In the genomic region with DNA sequence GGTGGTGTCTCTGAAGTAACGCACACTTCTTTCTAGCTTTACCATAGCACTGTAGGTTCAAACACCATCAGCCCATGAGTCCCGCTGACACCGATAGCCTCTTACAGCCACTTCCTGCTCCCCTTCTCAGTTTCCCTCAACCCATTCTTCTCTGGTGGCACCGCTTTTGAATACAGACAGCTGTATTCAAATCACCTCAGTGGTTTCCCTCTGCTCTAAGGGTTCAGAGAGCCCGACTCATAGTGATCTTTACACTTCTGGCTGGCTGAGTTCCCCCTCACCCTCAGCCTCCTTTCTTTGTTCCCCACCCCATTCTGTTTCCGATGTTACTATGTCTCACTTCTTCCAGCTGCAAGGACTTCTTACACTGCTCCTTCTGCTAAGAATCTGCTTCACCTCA, we compare ENCODE assay signal across 22 mouse cellular contexts. TPM values are rescaled to one million over a fixed set of nuclear protein-coding genes. Genes with fewer than 3 reads are reported as not detected.
A peak's percentile ranks its signal among the peaks of the same experiment; 100 is the strongest.
DNase-seq lines count a peak whose midpoint lies in the region; ATAC-seq and TF ChIP-seq lines count a peak whose summit lies in the region.
"Had no signal": no experiment of that assay in that cellular context is flagged by ENCODE, and none has a peak within 500 bp of the region (broad histone marks: within the 10 kb centered on the region; RNA-seq: fewer than 3 reads in every experiment).

No protein-coding gene starts in this region.

- H3K79me2 ChIP-seq in CH12.LX (replicated peaks; ENCODE audit: control insufficient read depth, extremely low read depth, insufficient read depth, poor library complexity, severe bottlenecking): no peaks in the 10 kb centered on the region

- peak; percentile 29 for TF ChIP-seq RAD21 in CH12.LX (IDR thresholded peaks at IDR 0.05; ENCODE audit: low read depth, low read length)

- TF ChIP-seq POLR2A in CH12.LX (IDR thresholded peaks at IDR 0.05; ENCODE audit: low read depth, low read length): peak; percentile 67

- no peak for TF ChIP-seq CTCF in CH12.LX (conservative IDR thresholded peaks at IDR 0.05 in 1 of 2, IDR thresholded peaks at IDR 0.05 in 1 of 2; ENCODE audit: low read depth in 2 of 2, low read length in 2 of 2)

- no peak overlapping the region for H3K4me2 ChIP-seq in embryonic facial prominence, embryonic 14.5 days (ENCODE audit: low read depth, low read length)
- H3K4me2 ChIP-seq in CH12.LX (ENCODE audit: insufficient read depth, low read depth, poor library complexity, severe bottlenecking): peak overlapping the region; percentile 85
- no peak overlapping the region for H3K4me2 ChIP-seq in hindbrain, embryonic 14.5 days (replicated peaks)
- H3K4me2 ChIP-seq: embryonic facial prominence, embryonic 13.5 days; forebrain, embryonic 13.5 days; forebrain, embryonic 15.5 days had no signal

- no peaks in the 10 kb centered on the region for H3K9me3 ChIP-seq in embryonic facial prominence, embryonic 14.5 days (ENCODE audit: control insufficient read depth, low read length)
- no peaks in the 10 kb centered on the region for H3K9me3 ChIP-seq in embryonic facial prominence, embryonic 10.5 days
- no peaks in the 10 kb centered on the region for H3K9me3 ChIP-seq in CH12.LX (replicated peaks; ENCODE audit: low read length)
- H3K9me3 ChIP-seq in hindbrain, embryonic 14.5 days (ENCODE audit: control insufficient read depth, low read length): no peaks in the 10 kb centered on the region
- H3K9me3 ChIP-seq: embryonic facial prominence, embryonic 13.5 days; forebrain, embryonic 13.5 days; forebrain, embryonic 15.5 days had no signal

- no peaks in the 10 kb centered on the region for H3K36me3 ChIP-seq in embryonic facial prominence, embryonic 14.5 days (ENCODE audit: control insufficient read depth, insufficient read depth, low read length)
- H3K36me3 ChIP-seq in embryonic facial prominence, embryonic 10.5 days (replicated peaks): no peaks in the 10 kb centered on the region
- H3K36me3 ChIP-seq in CH12.LX (replicated peaks in 1 of 2; ENCODE audit: control insufficient read depth in 1 of 2, insufficient read depth in 1 of 2, low read length in 1 of 2): no peaks in the 10 kb centered on the region
- no peaks in the 10 kb centered on the region for H3K36me3 ChIP-seq in splenic B cell, adult 2 months (ENCODE audit: control insufficient read depth, insufficient read depth, low read length, poor library complexity, severe bottlenecking)
- H3K36me3 ChIP-seq in hindbrain, embryonic 14.5 days (replicated peaks; ENCODE audit: control insufficient read depth, insufficient read depth): no peaks in the 10 kb centered on the region
- H3K36me3 ChIP-seq: embryonic facial prominence, embryonic 13.5 days; forebrain, embryonic 15.5 days had no signal

- peak; percentile 97 for TF ChIP-seq EP300 in CH12.LX (IDR thresholded peaks at IDR 0.05; ENCODE audit: low read length)

- H3K27me3 ChIP-seq in embryonic facial prominence, embryonic 14.5 days (replicated peaks; ENCODE audit: control insufficient read depth, insufficient read depth, low read length): no peaks in the 10 kb centered on the region
- H3K27me3 ChIP-seq in embryonic facial prominence, embryonic 10.5 days (replicated peaks; ENCODE audit: low read depth, poor library complexity, severe bottlenecking): no peaks in the 10 kb centered on the region
- no peaks in the 10 kb centered on the region for H3K27me3 ChIP-seq in CH12.LX (replicated peaks)
- no peaks in the 10 kb centered on the region for H3K27me3 ChIP-seq in splenic B cell, adult 2 months (ENCODE audit: control insufficient read depth, insufficient read depth, low read length, poor library complexity, severe bottlenecking)
- H3K27me3 ChIP-seq in hindbrain, embryonic 14.5 days (ENCODE audit: control insufficient read depth, insufficient read depth, low read length): no peaks in the 10 kb centered on the region
- H3K27me3 ChIP-seq: embryonic facial prominence, embryonic 13.5 days; forebrain, embryonic 13.5 days; forebrain, embryonic 15.5 days had no signal

- no peak overlapping the region for H3K4me3 ChIP-seq in embryonic facial prominence, embryonic 14.5 days (ENCODE audit: low read depth, low read length)
- no peak overlapping the region for H3K4me3 ChIP-seq in embryonic facial prominence, embryonic 10.5 days
- peak overlapping the region; percentile 19 to 39 (median 23) for H3K4me3 ChIP-seq in CH12.LX (replicated peaks in 1 of 3; ENCODE audit: low read depth in 2 of 3, low read length in 2 of 3, poor library complexity in 1 of 3)
- no peak overlapping the region for H3K4me3 ChIP-seq in hindbrain, embryonic 14.5 days (replicated peaks; ENCODE audit: low read length)
- H3K4me3 ChIP-seq: embryonic facial prominence, embryonic 13.5 days; forebrain, embryonic 13.5 days; forebrain, embryonic 15.5 days had no signal

- in situ Hi-C loops in CH12.LX (cut with MboI; ENCODE audit: low pct_ligation_motif_present, low pct_unique_long_range_greater_than_20kb, low sequenced_read_pairs): no loop called here

- no peak overlapping the region for H3K9ac ChIP-seq in embryonic facial prominence, embryonic 14.5 days (ENCODE audit: low read depth, low read length)
- 0 out of 2 replicates have a peak overlapping the region, but pooled peaks have one; percentile 37 for H3K9ac ChIP-seq in CH12.LX (ENCODE audit: insufficient read depth, low read depth)
- H3K9ac ChIP-seq in hindbrain, embryonic 14.5 days: no peak overlapping the region
- H3K9ac ChIP-seq: embryonic facial prominence, embryonic 13.5 days; forebrain, embryonic 13.5 days; forebrain, embryonic 15.5 days; forebrain, postnatal 0 days had no signal

- ATAC-seq in embryonic facial prominence, embryonic 14.5 days (ENCODE audit: low read depth): peak; percentile 44; the same call in 1 of the 2 replicates
- no peak for ATAC-seq in hindbrain, embryonic 14.5 days (ENCODE audit: low FRiP score)
- ATAC-seq: CD4-positive, CD25-positive, alpha-beta regulatory T cell, adult 4 months; forebrain, embryonic 13.5 days; forebrain, embryonic 15.5 days; forebrain, postnatal 0 days had no signal

- dilution Hi-C loops in CH12.LX (cut with MboI; ENCODE audit: extremely low pct_ligation_motif_present, extremely low pct_unique_long_range_greater_than_20kb, low sequenced_read_pairs): no loop called here

- no peak for DNase-seq in embryonic facial prominence, embryonic 14.5 days (ENCODE audit: low spot score)
- no peak for DNase-seq in embryonic facial prominence, embryonic 10.5 days (ENCODE audit: low spot score)
- DNase-seq in A20 (ENCODE audit: low read depth, low spot score) (peak; percentile 87), CH12.LX (ENCODE audit: extremely low read depth) (peak; percentile 96)
- peak; percentile 5 for DNase-seq in splenic B cell, adult 2 months (ENCODE audit: low read depth, low spot score)
- DNase-seq in hindbrain, embryonic 14.5 days (ENCODE audit: low spot score): no peak
- DNase-seq in yolk sac, embryonic 10.5 days (ENCODE audit: low spot score): no peak
- DNase-seq: adrenal gland, adult 2 months; adrenal gland, postnatal 10 days; adrenal gland, postnatal 25 days; cerebellum, adult 11 months; cerebellum, adult 18-20 months; cerebellum, adult 8-10 months; cerebellum, adult 9-11 months; cerebellum, postnatal 25 days; forebrain, postnatal 0 days had no signal

- no peak overlapping the region for H3K27ac ChIP-seq in embryonic facial prominence, embryonic 14.5 days (replicated peaks; ENCODE audit: low read depth, low read length)
- no peak overlapping the region for H3K27ac ChIP-seq in embryonic facial prominence, embryonic 10.5 days (replicated peaks)
- peak overlapping the region; percentile 60; the same call in 1 of the 2 replicates for H3K27ac ChIP-seq in CH12.LX (ENCODE audit: insufficient read depth, low read depth)
- no peak overlapping the region for H3K27ac ChIP-seq in hindbrain, embryonic 14.5 days
- H3K27ac ChIP-seq: embryonic facial prominence, embryonic 13.5 days; forebrain, embryonic 13.5 days; forebrain, embryonic 15.5 days had no signal

- 68% methylated on average over 6 of the region's 6 CpGs for WGBS in embryonic facial prominence, embryonic 14.5 days
- WGBS in embryonic facial prominence, embryonic 10.5 days: 71% methylated on average over 6 of the region's 6 CpGs
- 51% methylated on average over 6 of the region's 6 CpGs for WGBS in hindbrain, embryonic 14.5 days

- no peaks in the 10 kb centered on the region for H3K4me1 ChIP-seq in embryonic facial prominence, embryonic 14.5 days (ENCODE audit: control insufficient read depth, insufficient read depth, low read length)
- H3K4me1 ChIP-seq in embryonic facial prominence, embryonic 10.5 days: no peaks in the 10 kb centered on the region
- peaks cover 11 to 28% of the 10 kb centered on the region in 2 experiments for H3K4me1 ChIP-seq in CH12.LX (ENCODE audit: control insufficient read depth in 1 of 2, insufficient read depth in 2 of 2)
- H3K4me1 ChIP-seq in hindbrain, embryonic 14.5 days (replicated peaks; ENCODE audit: control insufficient read depth, insufficient read depth, low read length): no peaks in the 10 kb centered on the region
- H3K4me1 ChIP-seq: embryonic facial prominence, embryonic 13.5 days; forebrain, embryonic 13.5 days; forebrain, embryonic 15.5 days had no signal

TF ChIP-seq in CH12.LX, 34 proteins besides CTCF, POLR2A, EP300 and RAD21 (continues in another document):
- TF ChIP-seq TCF12 (IDR thresholded peaks at IDR 0.05; ENCODE audit: low read depth, low read length) (peak; percentile 96), NELFE (IDR thresholded peaks at IDR 0.05; ENCODE audit: low read depth, low read length) (no peak), ZMIZ1 (IDR thresholded peaks at IDR 0.05; ENCODE audit: low read depth, low read length) (no peak), MYC (IDR thresholded peaks at IDR 0.05; ENCODE audit: low read depth, low read length) (peak; percentile 73), UBTF (IDR thresholded peaks at IDR 0.05; ENCODE audit: low read depth, low read length) (no peak), ELF1 (IDR thresholded peaks at IDR 0.05; ENCODE audit: low read depth, low read length) (peak; percentile 94), MEF2A (IDR thresholded peaks at IDR 0.05; ENCODE audit: borderline replicate concordance, low read depth, low read length) (peak; percentile 90), MAZ (IDR thresholded peaks at IDR 0.05; ENCODE audit: low read depth, low read length) (peak; percentile 95), SIN3A (IDR thresholded peaks at IDR 0.05; ENCODE audit: low read length) (peak; percentile 92; the same call in 1 of the 2 replicates), ZKSCAN1 (IDR thresholded peaks at IDR 0.05; ENCODE audit: borderline replicate concordance, low read depth, low read length) (no peak), MAFK (IDR thresholded peaks at IDR 0.05; ENCODE audit: insufficient replicate concordance, low read length) (peak; percentile 77; the same call in 1 of the 2 replicates)

RNA-seq across cellular contexts. Expression of a gene that starts 21.1 kb away (rescaled TPM):
- polyA plus RNA-seq in embryonic facial prominence, embryonic 14.5 days (2014; fragmentation: Nextera tagmentation; extraction: Ambion mirVana): 0.35 and 0.81 TPM in 2 replicates
- polyA plus RNA-seq in embryonic facial prominence, embryonic 10.5 days (2016; fragmentation: Nextera tagmentation; extraction: Ambion mirVana): 0.18 and 0.26 TPM in 2 replicates
- 0.34 and 0.59 TPM in 2 replicates for total RNA-seq in CH12.LX (2012; rRNA removed)
- total RNA-seq in CH12.LX (2014; rRNA removed): 0.19 and 0.35 TPM in 2 replicates
- 0.55 and 0.63 TPM in 2 replicates for polyA plus RNA-seq in CH12.LX (2012; ENCODE audit: insufficient read length, low read depth)
- polyA plus RNA-seq in hindbrain, embryonic 14.5 days (2014; fragmentation: Nextera tagmentation; extraction: Ambion mirVana): 0.07 and 0.08 TPM in 2 replicates
- total RNA-seq: adrenal gland, adult 2 months; adrenal gland, postnatal 25 days; MEL had no signal
- polyA plus RNA-seq: adrenal gland, adult 2 months; C2C12; CD4-positive, CD25-positive, alpha-beta regulatory T cell, adult 4 months; forebrain, embryonic 13.5 days had no signal

Comparison
In these comparisons a context has a peak if more than half of its experiments do, and no peak if none do; other contexts are left out.
1. DNase-seq: peak in A20 (single experiment), CH12.LX (single experiment) and splenic B cell, adult 2 months (single experiment); none in embryonic facial prominence, embryonic 14.5 days (single experiment), embryonic facial prominence, embryonic 10.5 days (single experiment), hindbrain, embryonic 14.5 days (single experiment) and yolk sac, embryonic 10.5 days (single experiment).
2. H3K4me3 ChIP-seq: peak in CH12.LX (3 of 3); none in embryonic facial prominence, embryonic 14.5 days (single experiment), embryonic facial prominence, embryonic 10.5 days (single experiment) and hindbrain, embryonic 14.5 days (single experiment).